Mouse (Mus musculus): ENCODE measurements at regions not wholly inside any gene's neighbourhood (a gene's known extent, or its start where the extent isn't known, plus 50 kb on each side); places are given as distances from the start of the nearest gene placed in this dataset.

DNA sequence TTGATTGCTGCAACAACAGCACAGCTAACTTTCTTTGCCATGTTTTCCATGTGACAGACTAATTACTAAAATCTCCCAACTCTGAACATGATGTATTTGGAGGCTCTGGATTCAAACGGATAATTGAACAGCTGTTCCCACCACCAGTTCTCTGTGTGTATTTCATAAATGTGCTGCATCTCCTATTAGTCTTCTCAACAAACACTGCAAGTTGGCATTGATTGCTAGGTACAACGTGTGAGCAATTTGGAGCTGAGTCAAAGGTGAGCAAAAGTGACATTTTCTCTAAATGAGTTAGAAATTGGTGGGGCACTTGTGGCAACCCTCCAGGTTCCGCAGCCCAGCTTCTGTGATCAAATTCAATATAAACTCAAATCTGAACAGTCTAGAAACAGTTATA, 259.0 kb upstream of the Kcnip4 start:
- TF ChIP-seq POLR2A (IDR thresholded peaks at IDR 0.05; ENCODE audit: extremely low read depth, insufficient read depth, low read length) (no peak), CTCF (IDR thresholded peaks at IDR 0.05; ENCODE audit: low read depth, low read length) (no peak)

Measured in liver, adult 2 months (tissue).